23 mouse cellular contexts compared by ENCODE assay signal in the genomic region with DNA sequence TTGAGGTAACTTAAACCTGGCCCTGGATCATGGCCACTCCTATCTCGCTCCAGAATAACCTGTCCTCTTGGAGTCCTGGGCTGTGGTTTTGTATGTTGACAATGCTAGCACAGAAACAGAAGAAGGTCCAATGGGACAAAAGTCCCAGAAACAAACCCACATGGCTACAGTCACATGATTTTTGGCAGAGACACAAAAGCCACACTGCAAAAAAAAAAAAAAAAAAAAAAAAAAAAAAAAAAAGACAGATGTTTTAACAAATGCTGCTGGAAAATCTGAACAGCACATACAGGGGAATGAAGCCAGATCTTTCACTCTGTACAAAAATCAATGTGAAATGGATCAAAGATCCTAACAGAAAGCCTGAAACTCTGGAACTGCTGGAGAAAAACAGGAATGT.
"Had no signal": no experiment of that assay in that cellular context is flagged by ENCODE, and none has a peak within 500 bp of the region (broad histone marks: within the 10 kb centered on the region; RNA-seq: fewer than 3 reads in every experiment).

No protein-coding gene starts in this region.

- H3K27me3 ChIP-seq: heart, embryonic 12.5 days; hindbrain, embryonic 13.5 days; hindbrain, embryonic 15.5 days; kidney, embryonic 15.5 days; limb, embryonic 13.5 days; limb, embryonic 15.5 days; liver, embryonic 12.5 days had no signal

- H3K27ac ChIP-seq: heart, embryonic 10.5 days; hindbrain, embryonic 13.5 days; hindbrain, embryonic 15.5 days; hindbrain, postnatal 0 days; kidney, embryonic 15.5 days; kidney, postnatal 0 days; limb, embryonic 13.5 days; limb, embryonic 15.5 days; liver, embryonic 12.5 days; liver, embryonic 14.5 days had no signal

- H3K9me3 ChIP-seq: heart, embryonic 10.5 days; heart, embryonic 12.5 days; hindbrain, embryonic 13.5 days; hindbrain, embryonic 15.5 days; kidney, embryonic 15.5 days; limb, embryonic 13.5 days; limb, embryonic 15.5 days; liver, embryonic 12.5 days had no signal

- H3K4me1 ChIP-seq: heart, embryonic 10.5 days; hindbrain, embryonic 13.5 days; hindbrain, embryonic 15.5 days; kidney, embryonic 15.5 days; limb, embryonic 15.5 days; liver, embryonic 12.5 days had no signal

- H3K36me3 ChIP-seq: limb, embryonic 15.5 days had no signal

- H3K4me2 ChIP-seq: heart, embryonic 12.5 days; hindbrain, embryonic 13.5 days; hindbrain, embryonic 15.5 days; kidney, embryonic 15.5 days; limb, embryonic 13.5 days; limb, embryonic 15.5 days; liver, embryonic 12.5 days had no signal

- H3K4me3 ChIP-seq: heart, embryonic 10.5 days; heart, embryonic 12.5 days; hindbrain, embryonic 13.5 days; hindbrain, embryonic 15.5 days; kidney, embryonic 15.5 days; limb, embryonic 13.5 days; limb, embryonic 15.5 days; liver, embryonic 12.5 days had no signal

- DNase-seq: gastrocnemius, postnatal 14 days; gastrocnemius, postnatal 36 days; heart, adult 18-20 months; heart, postnatal 10 days; kidney, adult 11 months; kidney, adult 8-10 months; kidney, postnatal 14 days; kidney, postnatal 36 days; layer of hippocampus, adult 9-11 months; layer of hippocampus, postnatal 36 days; left cerebral cortex, postnatal 4 days had no signal

- H3K9ac ChIP-seq: heart, embryonic 12.5 days; hindbrain, embryonic 13.5 days; hindbrain, embryonic 15.5 days; kidney, embryonic 15.5 days; limb, embryonic 13.5 days; limb, embryonic 15.5 days; liver, embryonic 12.5 days; liver, embryonic 14.5 days had no signal

- ATAC-seq: hindbrain, postnatal 0 days; intestine, embryonic 16.5 days; liver, embryonic 12.5 days had no signal
